Mouse (Mus musculus) liver, adult 2 months (tissue): Measurements from ENCODE around the gene Dnajc8.

Experiments
- CTCF ChIP-seq: fragments of 200-500 bp; IDR thresholded peaks from 2 replicates; pipeline ENCODE4 v1.5.1; 2011; ENCODE audit warnings: low read depth, low read length, control low read depth
- POLR2A ChIP-seq: fragments of 200-500 bp; IDR thresholded peaks from 2 replicates; pipeline ENCODE4 v1.6.1; 2011; ENCODE audit warnings: low read length, control low read depth; ENCODE audit not compliant: insufficient read depth; ENCODE audit errors: extremely low read depth

DNA sequence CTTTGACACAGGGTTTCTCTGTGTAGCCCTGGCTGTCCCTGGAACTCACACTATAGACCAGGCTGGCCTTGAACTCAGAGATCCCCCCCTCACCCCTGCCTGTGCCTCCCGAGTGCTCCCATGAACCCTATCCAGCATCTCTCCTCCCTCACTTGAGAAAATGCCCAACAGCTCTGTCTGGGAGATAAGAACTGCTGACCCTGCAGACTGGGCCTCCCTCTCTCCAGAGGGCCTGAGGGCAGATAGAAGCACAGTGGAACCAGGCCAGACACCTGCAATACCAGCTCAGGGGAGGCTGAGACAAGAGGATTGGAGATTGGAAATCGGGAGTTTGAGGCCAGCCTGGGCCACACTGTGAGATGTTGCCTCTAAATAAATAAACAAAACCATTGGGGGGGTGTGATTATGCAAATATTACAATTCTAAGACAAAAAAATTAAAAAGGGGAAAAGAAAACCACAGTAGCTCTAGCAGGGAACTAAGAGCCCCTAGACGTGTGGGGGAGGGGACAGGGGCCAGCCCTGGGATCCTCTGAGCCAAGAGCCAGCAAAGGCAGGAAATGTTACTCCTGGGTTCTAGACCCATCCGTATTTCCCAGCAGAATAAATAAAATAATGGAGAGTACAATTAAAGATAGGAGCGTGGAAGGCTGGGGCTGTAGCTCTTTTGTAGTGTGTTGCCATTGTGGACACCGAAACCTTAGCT, 30.2 kb upstream of the Dnajc8 start:
- TF ChIP-seq POLR2A: no peak
- no peak for TF ChIP-seq CTCF
